Mouse (Mus musculus): ENCODE measurements around the gene Epb41l1.

DNA sequence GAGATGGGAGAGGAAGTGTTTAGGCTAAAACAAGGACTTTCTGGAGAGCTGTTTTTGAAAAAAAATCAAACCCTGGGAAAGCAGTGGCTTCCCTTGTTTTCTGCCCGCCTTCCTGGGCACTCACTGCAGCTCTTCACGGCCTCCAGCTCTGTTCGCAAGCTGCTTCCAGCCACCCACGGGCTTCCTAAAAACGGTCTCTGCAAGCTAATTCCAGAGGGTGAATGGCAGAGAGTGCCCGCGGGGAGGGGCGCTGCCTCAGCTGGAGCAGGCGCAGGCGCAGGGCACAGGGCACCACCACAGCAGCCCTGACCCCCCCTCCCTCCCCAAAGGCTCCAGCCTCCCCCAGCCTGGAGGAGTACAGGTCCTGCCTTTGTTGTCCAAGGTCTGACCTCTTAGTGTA lies 160.5 kb downstream of the Epb41l1 start:
- TF ChIP-seq CTCF (IDR thresholded peaks at IDR 0.05; ENCODE audit: control insufficient read depth, insufficient read depth, insufficient replicate concordance, low read depth, low read length) (no peak), POLR2A (IDR thresholded peaks at IDR 0.05; ENCODE audit: control insufficient read depth, low read depth, low read length) (no peak)
